Mouse (Mus musculus) liver, adult 2 months (tissue): ENCODE results near the gene Tmem39a.

Experiments used
- CTCF ChIP-seq: fragments of 200-500 bp; IDR thresholded peaks from 2 replicates; pipeline ENCODE4 v1.5.1; 2011; ENCODE audit warnings: low read depth, low read length, control low read depth
- POLR2A ChIP-seq: fragments of 200-500 bp; IDR thresholded peaks from 2 replicates; pipeline ENCODE4 v1.6.1; 2011; ENCODE audit warnings: low read length, control low read depth; ENCODE audit not compliant: insufficient read depth; ENCODE audit errors: extremely low read depth

- TF ChIP-seq POLR2A (no peak), CTCF (no peak)
Observed at GRCm38 (mm10) chr16:38538716-38539380, 19.6 kb upstream of the Tmem39a start.
